11 mouse cellular contexts compared by ENCODE assay signal in genomic region chr6:29923501-29923900, GRCm38 (mm10). TPM values are rescaled to one million over a fixed set of nuclear protein-coding genes. Genes with fewer than 3 reads are reported as not detected.
A peak's percentile ranks its signal among the peaks of the same experiment; 100 is the strongest.
DNase-seq lines count a peak whose midpoint lies in the region; ATAC-seq and TF ChIP-seq lines count a peak whose summit lies in the region.
"Had no signal": no experiment of that assay in that cellular context is flagged by ENCODE, and none has a peak within 500 bp of the region (broad histone marks: within the 10 kb centered on the region; RNA-seq: fewer than 3 reads in every experiment).

No protein-coding gene starts in this region.

- 81% methylated on average over 4 of the region's 4 CpGs for WGBS in forebrain, embryonic 12.5 days
- 63% methylated on average over 4 of the region's 4 CpGs for WGBS in stomach, postnatal 0 days

- intact Hi-C loops in gastrocnemius, postnatal 14 days (cut with DNase I; ENCODE audit: low total_unique reads), result no loop called here
- intact Hi-C loops in heart, postnatal 14 days (cut with DNase I), result loop anchor here (5.0 kb wide), 1 partner anchor 71 kb away; no protein-coding TSS in a partner anchor

- peaks cover 12% of the 10 kb centered on the region for H3K27me3 ChIP-seq in forebrain, embryonic 12.5 days
- H3K27me3 ChIP-seq in stomach, postnatal 0 days (ENCODE audit: control insufficient read depth, insufficient read depth, low read length), result no peaks in the 10 kb centered on the region

- DNase-seq in adipocyte (ENCODE audit: low spot score), result peak; percentile 71
- peak; percentile 29 for DNase-seq in c-Kit-positive CD71-positive TER-119-positive erythroid progenitor cells, embryonic 14.5 days (ENCODE audit: low spot score)
- DNase-seq in gastrocnemius, postnatal 14 days, result peak; percentile 32
- DNase-seq in heart, postnatal 14 days, result peak; percentile 45 to 66
- no peak for DNase-seq in spleen, adult 18-20 months
- no peak for DNase-seq in frontal cortex, postnatal 14 days (ENCODE audit: low spot score in 2 of 2)
- DNase-seq in stomach, postnatal 0 days (ENCODE audit: low spot score), result no peak
- DNase-seq: thymus, adult 2 months had no signal

- H3K9me3 ChIP-seq in forebrain, embryonic 12.5 days, result no peaks in the 10 kb centered on the region
- H3K9me3 ChIP-seq in stomach, postnatal 0 days (ENCODE audit: control insufficient read depth, low read length), result no peaks in the 10 kb centered on the region

- no peak overlapping the region for H3K9ac ChIP-seq in forebrain, embryonic 12.5 days
- no peak overlapping the region for H3K9ac ChIP-seq in stomach, postnatal 0 days (ENCODE audit: low read length)

- ATAC-seq in forebrain, embryonic 12.5 days (ENCODE audit: low FRiP score), result no peak
- no peak for ATAC-seq in stomach, postnatal 0 days (ENCODE audit: low FRiP score, low TSS enrichment)
- ATAC-seq: forebrain, embryonic 14.5 days; hindbrain, postnatal 0 days had no signal

- H3K36me3 ChIP-seq in forebrain, embryonic 12.5 days (replicated peaks), result no peaks in the 10 kb centered on the region
- H3K36me3 ChIP-seq in stomach, postnatal 0 days (ENCODE audit: control insufficient read depth, insufficient read depth, low read length), result no peaks in the 10 kb centered on the region

- TF ChIP-seq EP300 in stomach, postnatal 0 days (optimal IDR thresholded peaks at IDR 0.05), result no peak

- no peak for TF ChIP-seq CTCF in stomach, postnatal 0 days (IDR thresholded peaks at IDR 0.05; ENCODE audit: low read depth)

- no peak overlapping the region for H3K4me2 ChIP-seq in forebrain, embryonic 12.5 days
- H3K4me2 ChIP-seq in stomach, postnatal 0 days (replicated peaks; ENCODE audit: low read depth), result no peak overlapping the region

- H3K4me3 ChIP-seq in forebrain, embryonic 12.5 days (replicated peaks), result no peak overlapping the region
- no peak overlapping the region for H3K4me3 ChIP-seq in stomach, postnatal 0 days (ENCODE audit: low read depth, low read length)

- H3K27ac ChIP-seq in forebrain, embryonic 12.5 days, result no peak overlapping the region
- no peak overlapping the region for H3K27ac ChIP-seq in stomach, postnatal 0 days (replicated peaks)
- H3K27ac ChIP-seq: hindbrain, postnatal 0 days had no signal

- no peaks in the 10 kb centered on the region for H3K4me1 ChIP-seq in forebrain, embryonic 12.5 days
- no peaks in the 10 kb centered on the region for H3K4me1 ChIP-seq in stomach, postnatal 0 days (replicated peaks; ENCODE audit: control insufficient read depth, insufficient read depth)

RNA-seq across cellular contexts. Expression of gene Strip2, which starts 6.7 kb away (rescaled TPM):
- total RNA-seq in gastrocnemius, postnatal 14 days (2021), result 1 to 10 TPM; 2.0 to 2.3 TPM
- 10 to 100 TPM; 62.5 to 69.9 TPM for total RNA-seq in heart, postnatal 14 days (2021)
- polyA plus RNA-seq in forebrain, embryonic 12.5 days (2016; fragmentation: Nextera tagmentation; extraction: Ambion mirVana), result 0.59 and 0.69 TPM in 2 replicates
- 0.13 and 0.16 TPM in 2 replicates for polyA plus RNA-seq in stomach, postnatal 0 days (2015; fragmentation: Nextera tagmentation; extraction: Ambion mirVana)

Comparison
In these comparisons a context has a peak if more than half of its experiments do, and no peak if none do; other contexts are left out.
1. DNase-seq: peak in adipocyte (single experiment), c-Kit-positive CD71-positive TER-119-positive erythroid progenitor cells, embryonic 14.5 days (single experiment), gastrocnemius, postnatal 14 days (single experiment) and heart, postnatal 14 days (2 of 2); none in spleen, adult 18-20 months (0 of 2), frontal cortex, postnatal 14 days (0 of 2) and stomach, postnatal 0 days (single experiment).
2. RNA of gene Strip2, which starts 6.7 kb away (total RNA-seq): 62.5 to 69.9 TPM in heart, postnatal 14 days; 2.0 to 2.3 TPM in gastrocnemius, postnatal 14 days; every median in the first group is over 10 times any median in the second.